ENCODE assay signal across 10 mouse cellular contexts in genomic region chr13:37505617-37506016, GRCm38 (mm10).
DNase-seq lines count a peak whose midpoint lies in the region; ATAC-seq and TF ChIP-seq lines count a peak whose summit lies in the region.
"Had no signal": no experiment of that assay in that cellular context is flagged by ENCODE, and none has a peak within 500 bp of the region (broad histone marks: within the 10 kb centered on the region; RNA-seq: fewer than 3 reads in every experiment).

No protein-coding gene starts in this region.

- TF ChIP-seq CTCF in spleen, adult 2 months (IDR thresholded peaks at IDR 0.05; ENCODE audit: extremely low read depth, insufficient read depth, insufficient read length, insufficient replicate concordance) = no peak

- no peaks in the 10 kb centered on the region for H3K27me3 ChIP-seq in forebrain, embryonic 13.5 days
- no peaks in the 10 kb centered on the region for H3K27me3 ChIP-seq in forebrain, embryonic 16.5 days (replicated peaks; ENCODE audit: control insufficient read depth, insufficient read depth, low read length)
- no peaks in the 10 kb centered on the region for H3K27me3 ChIP-seq in spleen, adult 2 months (ENCODE audit: control insufficient read depth, insufficient read depth, low read length)
- H3K27me3 ChIP-seq in stomach, embryonic 16.5 days (ENCODE audit: control insufficient read depth, insufficient read depth, low read length) = no peaks in the 10 kb centered on the region

- no peaks in the 10 kb centered on the region for H3K36me3 ChIP-seq in forebrain, embryonic 13.5 days (ENCODE audit: poor library complexity, severe bottlenecking)
- H3K36me3 ChIP-seq in forebrain, embryonic 16.5 days (ENCODE audit: control insufficient read depth, insufficient read depth) = no peaks in the 10 kb centered on the region
- H3K36me3 ChIP-seq in spleen, adult 2 months (ENCODE audit: control insufficient read depth, insufficient read depth, low read length) = no peaks in the 10 kb centered on the region
- H3K36me3 ChIP-seq in stomach, embryonic 16.5 days (ENCODE audit: control insufficient read depth, insufficient read depth, low read length) = no peaks in the 10 kb centered on the region

- H3K4me2 ChIP-seq in forebrain, embryonic 13.5 days = no peak overlapping the region
- H3K4me2 ChIP-seq in forebrain, embryonic 16.5 days (ENCODE audit: low read length) = no peak overlapping the region
- H3K4me2 ChIP-seq in stomach, embryonic 16.5 days (ENCODE audit: low read depth, low read length) = no peak overlapping the region

- WGBS in forebrain, embryonic 13.5 days = 35% methylated on average over 3 of the region's 3 CpGs
- 24% methylated on average over 3 of the region's 3 CpGs for WGBS in forebrain, embryonic 16.5 days
- 79% methylated on average over 3 of the region's 3 CpGs for WGBS in spleen, adult 2 months
- WGBS in stomach, embryonic 16.5 days = 66% methylated on average over 3 of the region's 3 CpGs

- no peak overlapping the region for H3K4me3 ChIP-seq in forebrain, embryonic 13.5 days
- no peak overlapping the region for H3K4me3 ChIP-seq in forebrain, embryonic 16.5 days (replicated peaks; ENCODE audit: low read length)
- H3K4me3 ChIP-seq in spleen, adult 2 months (ENCODE audit: extremely low read depth, insufficient read depth, insufficient read length) = no peak overlapping the region
- no peak overlapping the region for H3K4me3 ChIP-seq in stomach, embryonic 16.5 days (replicated peaks; ENCODE audit: low read length)

- no peaks in the 10 kb centered on the region for H3K9me3 ChIP-seq in forebrain, embryonic 13.5 days (replicated peaks)
- H3K9me3 ChIP-seq in forebrain, embryonic 16.5 days (ENCODE audit: control insufficient read depth, low read length) = no peaks in the 10 kb centered on the region
- no peaks in the 10 kb centered on the region for H3K9me3 ChIP-seq in stomach, embryonic 16.5 days (replicated peaks; ENCODE audit: control insufficient read depth, low read length)

- no peak overlapping the region for H3K9ac ChIP-seq in forebrain, embryonic 13.5 days
- H3K9ac ChIP-seq in forebrain, embryonic 16.5 days (replicated peaks; ENCODE audit: low read depth, low read length) = no peak overlapping the region
- H3K9ac ChIP-seq in stomach, embryonic 16.5 days (ENCODE audit: low read length) = no peak overlapping the region
- H3K9ac ChIP-seq: liver, embryonic 14.5 days had no signal

- peaks cover 21% of the 10 kb centered on the region for H3K4me1 ChIP-seq in forebrain, embryonic 13.5 days
- peaks cover 17% of the 10 kb centered on the region for H3K4me1 ChIP-seq in forebrain, embryonic 16.5 days (replicated peaks; ENCODE audit: control insufficient read depth, insufficient read depth, low read length)
- peaks cover 16% of the 10 kb centered on the region; the same call in 1 of the 2 replicates for H3K4me1 ChIP-seq in spleen, adult 2 months (ENCODE audit: control insufficient read depth, insufficient read depth, insufficient read length)
- H3K4me1 ChIP-seq in stomach, embryonic 16.5 days (ENCODE audit: control insufficient read depth, insufficient read depth, low read length) = peaks cover 40% of the 10 kb centered on the region

- DNase-seq in kidney, adult 9 months = peak; percentile 29
- DNase-seq in kidney, postnatal 4 days = no peak
- no peak for DNase-seq in spleen, adult 2 months (ENCODE audit: low read depth in 1 of 2, low spot score in 2 of 2)
- no peak for DNase-seq in spleen, postnatal 4 days (ENCODE audit: low spot score in 2 of 2)
- no peak for DNase-seq in ovary, postnatal 14 days (ENCODE audit: low spot score)
- DNase-seq: cerebellum, adult 9-10 months had no signal

- no peak overlapping the region for H3K27ac ChIP-seq in forebrain, embryonic 13.5 days
- no peak overlapping the region for H3K27ac ChIP-seq in forebrain, embryonic 16.5 days (ENCODE audit: low read length)
- H3K27ac ChIP-seq in spleen, adult 2 months (ENCODE audit: insufficient read depth, low read length) = peak overlapping the region; percentile 40; the same call in 1 of the 2 replicates
- peak overlapping the region; percentile 92 for H3K27ac ChIP-seq in stomach, embryonic 16.5 days (ENCODE audit: low read length)
- H3K27ac ChIP-seq: liver, embryonic 14.5 days had no signal

- ATAC-seq in forebrain, embryonic 13.5 days = peak; percentile 48; the same call in 1 of the 2 replicates
- ATAC-seq in forebrain, embryonic 16.5 days = no peak; the same call in 1 of the 2 replicates
- ATAC-seq in stomach, embryonic 16.5 days (ENCODE audit: insufficient read depth, low FRiP score) = no peak

- no peak for TF ChIP-seq POLR2A in spleen, adult 2 months (IDR thresholded peaks at IDR 0.05; ENCODE audit: low read depth, low read length)

Comparison
In these comparisons a context has a peak if more than half of its experiments do, and no peak if none do; other contexts are left out.
1. H3K27ac ChIP-seq: peak in spleen, adult 2 months (single experiment) and stomach, embryonic 16.5 days (single experiment); none in forebrain, embryonic 13.5 days (single experiment) and forebrain, embryonic 16.5 days (single experiment).